Mouse (Mus musculus) hindbrain, postnatal 0 days (tissue): ENCODE measurements at regions not wholly inside any gene's neighbourhood (a gene's known extent, or its start where the extent isn't known, plus 50 kb on each side); places are given as distances from the start of the nearest gene placed in this dataset.

ENCODE experiments used
- ATAC-seq: fragments of 200-750 bp; cut with Nextera tagmentation; 2 replicates; pipeline ENCODE4 v1.8.0; 2017; ENCODE audit warnings: mild to moderate bottlenecking, moderate TSS enrichment, moderate library complexity
- DNase-seq: peaks from one replicate; pipeline ENCODE4 v3.0.0-alpha.2; 2015; ENCODE audit warnings: low spot score
- H3K27ac ChIP-seq: fragments of 300-500 bp; sonication (generic); 2 replicates; pipeline ENCODE4 v1.5.1; 2014; ENCODE audit warnings: mild to moderate bottlenecking
- H3K27me3 ChIP-seq: fragments of 300-500 bp; sonication (generic); 2 replicates; pipeline ENCODE4 v1.6.1; 2014; ENCODE audit warnings: low read length, mixed read lengths; ENCODE audit not compliant: insufficient read depth
- H3K36me3 ChIP-seq: fragments of 300-500 bp; sonication (generic); 2 replicates; pipeline ENCODE4 v1.6.1; 2014; ENCODE audit warnings: low read length, mixed read lengths; ENCODE audit not compliant: insufficient read depth
- H3K4me1 ChIP-seq: fragments of 300-500 bp; sonication (generic); 2 replicates; pipeline ENCODE4 v1.6.1; 2014; ENCODE audit warnings: antibody characterized with exemption, low read length, mixed read lengths; ENCODE audit not compliant: insufficient read depth
- H3K4me2 ChIP-seq: fragments of 300-500 bp; sonication (generic); 2 replicates; pipeline ENCODE4 v1.6.1; 2014; ENCODE audit warnings: low read depth, mild to moderate bottlenecking, low read length, moderate library complexity, mixed read lengths
- H3K4me3 ChIP-seq: fragments of 300-500 bp; sonication (generic); 2 replicates; pipeline ENCODE4 v1.5.1; 2014; ENCODE audit warnings: low read length
- H3K9ac ChIP-seq: fragments of 300-500 bp; sonication (generic); replicated peaks from 2 replicates; pipeline ENCODE4 v1.6.1; 2014; ENCODE audit warnings: mild to moderate bottlenecking, low read length, moderate library complexity, mixed read lengths
- H3K9me3 ChIP-seq: fragments of 300-500 bp; sonication (generic); 2 replicates; pipeline ENCODE4 v1.6.1; 2016; ENCODE audit warnings: low read length, mixed read lengths
- CTCF ChIP-seq: IDR thresholded peaks from 2 replicates; pipeline ENCODE4 v1.5.1; 2016; ENCODE audit warnings: antibody characterized with exemption, control low read depth, low read depth
- WGBS: fragments of 180-500 bp; shearing (Covaris S2); extraction: QIAGEN DNeasy Blood & Tissue Kit; methylation state at CpG from one replicate; pipeline ENCODE4 v1.1.7; 2014; 5-methylcytosine and 5-hydroxymethylcytosine counted together

DNA sequence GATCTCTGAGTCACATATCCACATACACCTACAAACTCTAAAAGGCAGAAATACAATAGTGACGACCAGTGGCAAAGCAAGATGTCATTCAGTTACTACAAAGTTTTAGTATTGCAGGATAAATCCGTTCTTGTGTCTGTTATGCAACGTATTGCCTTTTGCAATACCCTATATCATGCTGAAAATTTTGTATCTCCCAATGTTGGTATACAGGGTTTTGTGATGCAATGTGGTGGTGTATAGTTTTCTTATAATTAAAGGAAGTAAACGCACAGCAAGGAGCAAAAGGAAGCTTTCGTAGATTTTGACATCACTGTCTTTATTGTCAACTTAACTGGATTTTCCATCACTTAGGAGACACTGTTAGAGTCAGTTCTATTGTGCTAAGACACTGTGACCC lies 231.5 kb upstream of the Crim1 start:
- Histone ChIP-seq H3K4me1 (no peaks in the 10 kb centered on the region), H3K9ac (no peak overlapping the region), H3K4me3 (no peak overlapping the region), H3K9me3 (no peaks in the 10 kb centered on the region), H3K27ac (no peak overlapping the region), H3K27me3 (no peaks in the 10 kb centered on the region), H3K36me3 (no peaks in the 10 kb centered on the region), H3K4me2 (no peak overlapping the region)
- WGBS: 88% methylated on average over 5 of the region's 5 CpGs
- DNase-seq (no peak), ATAC-seq (no peak)
- no peak for TF ChIP-seq CTCF

GRCm38 (mm10) chr17:77969187-77969586 lies 230.9 kb upstream of the Crim1 start:
- DNase-seq: no peak
- 85% methylated on average over 2 of the region's 2 CpGs for WGBS
- Histone ChIP-seq H3K4me3 (no peak overlapping the region), H3K9me3 (no peaks in the 10 kb centered on the region), H3K36me3 (no peaks in the 10 kb centered on the region), H3K4me1 (no peaks in the 10 kb centered on the region), H3K27me3 (no peaks in the 10 kb centered on the region), H3K27ac (no peak overlapping the region), H3K9ac (no peak overlapping the region), H3K4me2 (no peak overlapping the region)
- no peak for ATAC-seq
- TF ChIP-seq CTCF: no peak
